Mouse (Mus musculus): ENCODE measurements around the gene Ist1. TPM values are rescaled to one million over a fixed set of nuclear protein-coding genes. Genes with fewer than 3 reads are reported as not detected.

Gene Ist1
- polyA plus RNA-seq, 1 experiment from 2014 or later, result 136 TPM

DNA sequence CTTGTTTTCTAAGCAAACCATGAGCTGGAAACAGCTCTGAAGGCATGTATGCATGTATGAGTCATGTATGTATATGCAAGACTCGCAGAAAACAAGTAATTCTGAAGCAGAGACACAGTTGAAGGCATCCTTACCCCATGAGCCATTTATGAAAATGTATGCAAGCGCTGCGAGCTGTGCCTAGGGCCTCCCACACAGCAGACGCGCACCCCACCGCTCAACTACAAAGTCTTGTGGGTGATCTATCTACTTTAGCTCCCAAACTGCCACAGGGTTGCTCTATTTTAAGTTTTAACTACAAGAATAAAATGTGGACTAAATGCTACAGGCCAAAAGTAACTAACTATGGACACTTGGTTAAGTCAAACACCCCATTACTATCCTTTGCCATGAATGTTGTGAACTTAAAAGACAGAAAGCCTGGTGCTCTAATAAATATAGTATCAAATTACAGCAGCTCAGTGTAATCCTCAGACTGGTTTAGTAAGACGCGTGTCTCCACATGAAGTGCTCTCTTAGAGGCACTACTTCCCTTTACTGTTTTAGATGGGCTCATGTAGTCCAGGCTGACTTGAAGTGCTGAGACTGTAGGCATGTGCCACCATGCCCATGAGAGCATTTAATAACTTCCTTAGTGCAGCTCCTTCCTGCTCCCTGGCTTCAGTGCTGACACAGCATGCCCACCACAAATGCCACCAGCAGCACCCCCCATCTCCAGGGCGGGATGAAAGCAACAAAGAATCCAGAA is 17.0 kb downstream of the Ist1 start:
- peaks cover 96% of the 10 kb centered on the region for H3K36me3 ChIP-seq
- no peak overlapping the region for H3K9ac ChIP-seq
- no peaks in the 10 kb centered on the region for H3K9me3 ChIP-seq (replicated peaks)
- H3K27ac ChIP-seq, result no peak overlapping the region
- WGBS, result 88% methylated on average over 9 of the region's 9 CpGs
- H3K4me1 ChIP-seq, result no peaks in the 10 kb centered on the region
- ATAC-seq (replicated peaks; ENCODE audit: low FRiP score), result no peak
- no peak overlapping the region for H3K4me3 ChIP-seq (replicated peaks)
- no peak overlapping the region for H3K4me2 ChIP-seq
- no peaks in the 10 kb centered on the region for H3K27me3 ChIP-seq

DNA sequence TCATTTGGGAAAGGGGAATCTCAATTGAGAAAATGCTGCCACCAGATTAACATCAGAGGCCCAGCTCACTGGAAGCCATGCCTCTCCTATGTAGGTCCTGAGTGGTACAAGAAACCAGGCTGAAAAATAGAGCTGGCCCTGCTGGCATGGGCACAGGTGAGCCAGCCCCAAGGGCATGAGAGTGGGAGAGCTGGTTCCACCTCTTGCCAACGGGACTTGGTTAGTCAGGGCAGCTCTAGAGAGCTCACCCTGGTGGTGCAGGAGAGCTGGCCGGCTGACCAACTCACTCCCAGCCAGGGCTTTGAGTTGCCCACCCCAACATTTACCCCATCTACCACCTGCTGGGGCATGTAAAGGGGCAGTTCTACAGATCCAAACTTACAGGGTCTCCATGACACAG is 19.5 kb downstream of the Ist1 start:
- no peaks in the 10 kb centered on the region for H3K27me3 ChIP-seq
- no peaks in the 10 kb centered on the region for H3K4me1 ChIP-seq
- no peak overlapping the region for H3K27ac ChIP-seq
- 88% methylated on average over 2 of the region's 2 CpGs for WGBS
- peaks cover 96% of the 10 kb centered on the region for H3K36me3 ChIP-seq
- no peaks in the 10 kb centered on the region for H3K9me3 ChIP-seq (replicated peaks)
- no peak for ATAC-seq (replicated peaks; ENCODE audit: low FRiP score)
- no peak overlapping the region for H3K9ac ChIP-seq
- H3K4me2 ChIP-seq, result no peak overlapping the region
- H3K4me3 ChIP-seq (replicated peaks), result no peak overlapping the region

DNA sequence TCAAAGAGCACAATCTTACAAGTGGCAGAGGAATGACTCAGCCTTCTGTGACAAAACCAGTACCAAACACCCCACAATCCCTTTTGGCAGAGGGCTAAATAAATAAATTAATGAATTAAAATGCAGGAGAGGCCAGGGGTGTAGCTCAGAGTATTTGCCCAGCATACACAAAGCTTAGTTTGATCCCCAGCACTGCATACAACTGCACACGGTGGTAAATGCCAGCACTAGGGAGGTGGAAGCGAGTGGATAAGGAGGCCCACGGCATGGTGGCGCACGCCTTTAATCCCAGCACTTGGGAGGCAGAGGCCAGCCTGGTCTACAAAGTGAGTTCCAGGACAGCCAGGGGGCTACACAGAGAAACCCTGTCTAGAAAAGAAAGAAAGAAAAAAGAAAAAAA is 20.4 kb downstream of the Ist1 start:
- WGBS, result 98% methylated on average over 5 of the region's 5 CpGs
- Histone ChIP-seq H3K27ac (no peak overlapping the region), H3K9ac (no peak overlapping the region), H3K36me3 (peaks cover 95% of the 10 kb centered on the region), H3K9me3 (replicated peaks) (no peaks in the 10 kb centered on the region), H3K27me3 (no peaks in the 10 kb centered on the region), H3K4me2 (no peak overlapping the region), H3K4me3 (replicated peaks) (no peak overlapping the region), H3K4me1 (no peaks in the 10 kb centered on the region)
- no peak for ATAC-seq (replicated peaks; ENCODE audit: low FRiP score)

DNA sequence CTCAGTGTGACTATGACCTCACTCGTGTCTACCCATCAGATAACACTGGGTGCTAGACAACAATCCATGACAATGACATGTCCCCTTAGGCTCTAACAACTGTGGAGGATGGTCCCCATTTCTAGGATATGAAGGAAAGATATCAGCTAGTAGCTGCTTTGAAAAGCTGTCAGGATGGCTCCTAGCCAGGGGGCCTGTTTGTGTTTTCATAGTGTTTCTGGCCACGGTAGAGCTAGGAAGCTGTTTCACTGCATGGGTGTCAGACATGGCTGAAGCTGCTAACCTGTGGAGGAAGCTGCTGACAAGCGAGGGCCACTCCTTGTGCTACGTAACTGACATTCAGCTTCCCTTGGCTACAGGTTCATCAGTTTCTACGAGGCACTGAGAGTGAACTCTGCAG is 26.4 kb downstream of the Ist1 start:
- H3K36me3 ChIP-seq, result peaks cover 49% of the 10 kb centered on the region
- no peak overlapping the region for H3K4me3 ChIP-seq (replicated peaks)
- WGBS, result 85% methylated on average over 5 of the region's 5 CpGs
- H3K9ac ChIP-seq, result no peak overlapping the region
- H3K27me3 ChIP-seq, result no peaks in the 10 kb centered on the region
- no peaks in the 10 kb centered on the region for H3K4me1 ChIP-seq
- no peaks in the 10 kb centered on the region for H3K9me3 ChIP-seq (replicated peaks)
- ATAC-seq (replicated peaks; ENCODE audit: low FRiP score), result no peak
- no peak overlapping the region for H3K27ac ChIP-seq
- no peak overlapping the region for H3K4me2 ChIP-seq

DNA sequence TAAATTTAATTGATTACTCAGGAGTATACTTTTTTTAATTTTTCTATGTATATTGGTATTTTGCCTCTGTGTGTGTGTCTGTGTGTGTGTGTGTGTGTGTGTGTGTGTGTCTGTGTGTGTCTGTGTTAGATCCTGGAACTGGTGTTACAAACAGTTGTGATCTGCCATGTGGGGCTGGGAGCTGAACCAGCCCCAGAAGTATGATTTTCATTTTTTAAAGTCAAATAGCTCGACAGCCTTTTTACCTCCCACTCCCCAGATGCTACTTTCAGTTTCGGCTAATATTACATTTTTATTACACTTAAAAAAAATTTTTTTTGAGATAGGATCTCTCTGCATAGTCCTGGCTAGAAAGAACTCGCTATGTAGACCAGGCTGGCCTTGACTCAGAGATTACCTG is 30.7 kb downstream of the Ist1 start:
- no peak for ATAC-seq (replicated peaks; ENCODE audit: low FRiP score)
- no peaks in the 10 kb centered on the region for H3K27me3 ChIP-seq
- no peak overlapping the region for H3K9ac ChIP-seq
- H3K4me2 ChIP-seq, result no peak overlapping the region
- no peaks in the 10 kb centered on the region for H3K4me1 ChIP-seq
- no peak overlapping the region for H3K4me3 ChIP-seq (replicated peaks)
- WGBS, result 79% methylated on average over 3 of the region's 3 CpGs
- H3K9me3 ChIP-seq (replicated peaks), result no peaks in the 10 kb centered on the region
- H3K27ac ChIP-seq, result no peak overlapping the region
- peaks cover 11% of the 10 kb centered on the region for H3K36me3 ChIP-seq

DNA sequence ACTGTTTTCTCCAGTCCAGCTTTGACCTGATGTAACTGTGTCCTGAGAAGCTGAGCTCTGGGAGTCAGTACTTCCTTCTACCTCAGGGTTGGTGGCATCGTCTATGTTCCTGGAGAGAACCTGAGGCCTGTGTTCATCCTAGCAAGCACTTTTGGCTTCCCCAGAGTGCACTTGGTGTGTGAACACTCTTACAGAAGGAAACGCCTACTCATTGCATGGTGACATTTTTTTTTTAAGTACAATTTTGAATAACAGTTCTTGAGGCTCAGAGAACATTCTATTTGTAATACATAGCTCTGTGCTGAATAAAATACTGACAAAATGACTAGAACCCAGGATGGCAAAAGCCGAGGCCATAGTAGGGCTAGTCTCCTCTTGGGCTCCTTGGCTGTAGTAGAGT is 36.2 kb downstream of the Ist1 start:
- ATAC-seq (replicated peaks; ENCODE audit: low FRiP score), result no peak
- Histone ChIP-seq H3K4me1 (no peaks in the 10 kb centered on the region), H3K9me3 (replicated peaks) (no peaks in the 10 kb centered on the region), H3K4me3 (replicated peaks) (no peak overlapping the region), H3K4me2 (no peak overlapping the region), H3K36me3 (no peaks in the 10 kb centered on the region), H3K27me3 (no peaks in the 10 kb centered on the region), H3K27ac (no peak overlapping the region), H3K9ac (no peak overlapping the region)
- 84% methylated on average over 3 of the region's 3 CpGs for WGBS

- H3K36me3 ChIP-seq, result no peaks in the 10 kb centered on the region
- no peak overlapping the region for H3K4me3 ChIP-seq (replicated peaks)
- 79% methylated on average over 10 of the region's 10 CpGs for WGBS
- no peak for ATAC-seq (replicated peaks; ENCODE audit: low FRiP score)
- no peaks in the 10 kb centered on the region for H3K27me3 ChIP-seq
- H3K4me1 ChIP-seq, result no peaks in the 10 kb centered on the region
- H3K9me3 ChIP-seq (replicated peaks), result no peaks in the 10 kb centered on the region
- H3K27ac ChIP-seq, result no peak overlapping the region
- no peak overlapping the region for H3K4me2 ChIP-seq
- no peak overlapping the region for H3K9ac ChIP-seq
Measured at GRCm38 (mm10) chr8:109650801-109651200, 42.3 kb downstream of the Ist1 start.

- no peaks in the 10 kb centered on the region for H3K4me1 ChIP-seq
- no peak overlapping the region for H3K9ac ChIP-seq
- no peak overlapping the region for H3K4me3 ChIP-seq (replicated peaks)
- H3K36me3 ChIP-seq, result no peaks in the 10 kb centered on the region
- no peak for ATAC-seq (replicated peaks; ENCODE audit: low FRiP score)
- WGBS, result 39% methylated on average over 7 of the region's 7 CpGs
- no peak overlapping the region for H3K4me2 ChIP-seq
- no peak overlapping the region for H3K27ac ChIP-seq
- no peaks in the 10 kb centered on the region for H3K27me3 ChIP-seq
- H3K9me3 ChIP-seq (replicated peaks), result no peaks in the 10 kb centered on the region
Measured at GRCm38 (mm10) chr8:109648469-109648868, 44.6 kb downstream of the Ist1 start.

DNA sequence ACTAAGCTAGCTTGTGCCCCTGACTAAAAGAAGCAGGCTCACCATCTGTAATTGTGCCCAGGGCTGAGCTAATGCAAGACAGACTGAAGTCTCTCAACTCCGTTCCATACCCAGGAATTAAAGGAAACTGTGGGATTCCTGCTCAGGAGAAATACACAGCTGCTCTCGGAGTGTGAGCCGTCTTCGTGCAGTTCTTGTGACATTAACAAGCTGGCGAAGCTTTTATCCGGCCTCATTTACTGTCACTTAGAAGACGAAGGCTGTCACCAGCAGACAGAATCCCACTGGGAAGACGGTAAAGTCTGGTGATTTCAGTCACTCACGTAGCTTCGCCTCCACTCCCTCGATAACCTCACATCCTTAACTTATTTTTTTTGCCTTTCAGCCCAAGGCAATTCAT is 45.7 kb downstream of the Ist1 start:
- H3K36me3 ChIP-seq, result no peaks in the 10 kb centered on the region
- 52% methylated on average over 11 of the region's 11 CpGs for WGBS
- ATAC-seq (replicated peaks; ENCODE audit: low FRiP score), result no peak

GRCm38 (mm10) chr8:109641236-109641635 is 51.8 kb downstream of the Ist1 start:
- Histone ChIP-seq H3K4me2 (no peak overlapping the region), H3K4me3 (replicated peaks) (no peak overlapping the region), H3K36me3 (no peaks in the 10 kb centered on the region), H3K27ac (no peak overlapping the region), H3K27me3 (no peaks in the 10 kb centered on the region), H3K9ac (no peak overlapping the region), H3K9me3 (replicated peaks) (no peaks in the 10 kb centered on the region), H3K4me1 (no peaks in the 10 kb centered on the region)
- 78% methylated on average over 5 of the region's 5 CpGs for WGBS
- ATAC-seq (replicated peaks; ENCODE audit: low FRiP score), result no peak

More for the DNA sequence above, 45.7 kb downstream of the Ist1 start:
- Histone ChIP-seq H3K27ac (no peak overlapping the region), H3K4me2 (no peak overlapping the region), H3K4me3 (replicated peaks) (no peak overlapping the region), H3K27me3 (no peaks in the 10 kb centered on the region), H3K9me3 (replicated peaks) (no peaks in the 10 kb centered on the region), H3K4me1 (no peaks in the 10 kb centered on the region), H3K9ac (no peak overlapping the region)

- H3K36me3 ChIP-seq, result no peaks in the 10 kb centered on the region
- H3K27me3 ChIP-seq, result no peaks in the 10 kb centered on the region
- H3K4me3 ChIP-seq (replicated peaks), result no peak overlapping the region
- H3K4me2 ChIP-seq, result no peak overlapping the region
- H3K9ac ChIP-seq, result no peak overlapping the region
- no peaks in the 10 kb centered on the region for H3K9me3 ChIP-seq (replicated peaks)
- H3K27ac ChIP-seq, result no peak overlapping the region
- no peaks in the 10 kb centered on the region for H3K4me1 ChIP-seq
- 60% methylated on average over 7 of the region's 7 CpGs for WGBS
- no peak for ATAC-seq (replicated peaks; ENCODE audit: low FRiP score)
Measured at GRCm38 (mm10) chr8:109640410-109640809, 52.6 kb downstream of the Ist1 start.

DNA sequence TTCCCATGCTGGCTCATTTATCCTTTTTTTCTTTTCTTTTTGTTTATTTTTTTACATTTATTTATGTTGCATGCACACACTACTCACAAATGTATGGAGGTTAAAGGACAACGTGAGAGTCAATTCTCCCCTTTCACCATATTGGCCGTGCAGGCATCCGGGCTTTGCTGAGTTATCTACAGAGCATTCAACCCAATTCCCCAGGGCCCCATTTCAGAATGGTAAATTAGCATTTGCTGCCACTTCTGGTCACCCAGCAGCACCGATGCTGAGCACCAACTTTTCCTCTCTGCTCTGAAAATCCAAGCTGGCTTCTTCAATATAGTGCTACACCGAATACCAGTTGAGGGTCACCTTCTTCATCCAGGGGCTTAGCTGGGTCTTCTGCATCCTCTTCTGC is 54.2 kb downstream of the Ist1 start:
- WGBS, result 79% methylated on average over 5 of the region's 5 CpGs

GRCm38 (mm10) chr8:109635146-109635545 is 57.9 kb downstream of the Ist1 start:
- Histone ChIP-seq H3K27ac (no peak overlapping the region), H3K4me2 (no peak overlapping the region), H3K4me1 (no peaks in the 10 kb centered on the region), H3K9me3 (replicated peaks) (no peaks in the 10 kb centered on the region), H3K36me3 (no peaks in the 10 kb centered on the region), H3K4me3 (replicated peaks) (no peak overlapping the region), H3K27me3 (no peaks in the 10 kb centered on the region), H3K9ac (no peak overlapping the region)
- ATAC-seq (replicated peaks; ENCODE audit: low FRiP score), result no peak
- WGBS, result 88% methylated on average over 8 of the region's 8 CpGs

More for the DNA sequence above, 54.2 kb downstream of the Ist1 start:
- Histone ChIP-seq H3K9ac (no peak overlapping the region), H3K9me3 (replicated peaks) (no peaks in the 10 kb centered on the region), H3K4me2 (no peak overlapping the region), H3K36me3 (no peaks in the 10 kb centered on the region), H3K27ac (no peak overlapping the region), H3K4me1 (no peaks in the 10 kb centered on the region), H3K4me3 (replicated peaks) (no peak overlapping the region), H3K27me3 (no peaks in the 10 kb centered on the region)
- ATAC-seq (replicated peaks; ENCODE audit: low FRiP score), result no peak

All from kidney, embryonic 15.5 days (tissue).